Mouse (Mus musculus) megakaryocyte, embryonic 14.5 days (primary cell): ENCODE results near the gene Cdkl5.

Experiments used
- FLI1 ChIP-seq: IDR thresholded peaks from 2 replicates; pipeline ENCODE4 v1.6.1; 2012; ENCODE audit warnings: low read length, inconsistent platforms, mixed read lengths
- GATA1 ChIP-seq: IDR thresholded peaks from 3 replicates; pipeline ENCODE4 v1.6.1; 2012; ENCODE audit warnings: mixed read lengths, low read length, inconsistent platforms, borderline replicate concordance

DNA sequence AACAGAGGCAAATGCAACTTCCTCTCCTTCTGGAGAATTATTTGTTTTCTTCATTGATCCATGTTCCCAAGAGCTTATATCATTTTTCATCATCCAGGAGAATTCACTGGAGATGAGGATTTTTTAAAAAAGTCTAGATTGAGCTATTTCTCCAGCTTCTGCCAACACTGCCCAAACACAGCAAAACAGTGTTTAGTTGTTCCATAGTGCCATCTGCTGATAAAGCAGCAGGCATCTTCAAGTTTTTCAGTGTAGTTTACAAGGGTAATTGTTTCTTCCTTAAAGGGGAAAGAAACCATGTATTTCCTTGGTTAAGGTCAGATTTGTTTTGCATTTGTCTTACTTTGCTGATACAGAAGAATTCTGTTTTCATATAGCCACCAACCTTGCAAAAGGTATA, 35.7 kb upstream of the Cdkl5 start:
- TF ChIP-seq GATA1 (no peak), FLI1 (no peak)
